Mouse (Mus musculus) megakaryocyte, embryonic 14.5 days (primary cell): ENCODE measurements around the gene Scn1b.

ENCODE experiments used
- FLI1 ChIP-seq: IDR thresholded peaks from 2 replicates; pipeline ENCODE4 v1.6.1; 2012; ENCODE audit warnings: low read length, inconsistent platforms, mixed read lengths
- GATA1 ChIP-seq: IDR thresholded peaks from 3 replicates; pipeline ENCODE4 v1.6.1; 2012; ENCODE audit warnings: mixed read lengths, low read length, inconsistent platforms, borderline replicate concordance

DNA sequence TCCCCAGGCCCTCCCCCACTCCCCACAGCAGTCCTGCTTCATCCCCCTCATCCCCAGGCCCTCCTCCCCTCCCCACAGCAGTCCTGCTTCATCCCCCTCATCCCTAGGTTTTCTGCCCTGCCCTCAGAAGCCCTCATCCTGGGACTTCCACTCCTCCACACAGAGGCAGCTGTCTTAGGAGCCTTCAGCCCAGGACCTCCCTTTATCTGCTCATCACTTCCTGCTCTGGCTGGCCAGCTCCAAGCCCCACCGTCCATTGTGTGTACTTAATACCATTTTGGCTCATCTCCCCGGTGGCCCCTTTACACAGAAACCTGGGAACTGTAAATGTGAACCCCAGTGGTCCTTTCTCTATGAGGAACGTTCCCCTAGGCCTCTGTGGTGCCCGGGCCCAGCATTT is 14.8 kb downstream of the Scn1b start:
- no peak for TF ChIP-seq GATA1
- no peak for TF ChIP-seq FLI1
